Comparison of ENCODE assay signal across 10 mouse cellular contexts in the genomic region with DNA sequence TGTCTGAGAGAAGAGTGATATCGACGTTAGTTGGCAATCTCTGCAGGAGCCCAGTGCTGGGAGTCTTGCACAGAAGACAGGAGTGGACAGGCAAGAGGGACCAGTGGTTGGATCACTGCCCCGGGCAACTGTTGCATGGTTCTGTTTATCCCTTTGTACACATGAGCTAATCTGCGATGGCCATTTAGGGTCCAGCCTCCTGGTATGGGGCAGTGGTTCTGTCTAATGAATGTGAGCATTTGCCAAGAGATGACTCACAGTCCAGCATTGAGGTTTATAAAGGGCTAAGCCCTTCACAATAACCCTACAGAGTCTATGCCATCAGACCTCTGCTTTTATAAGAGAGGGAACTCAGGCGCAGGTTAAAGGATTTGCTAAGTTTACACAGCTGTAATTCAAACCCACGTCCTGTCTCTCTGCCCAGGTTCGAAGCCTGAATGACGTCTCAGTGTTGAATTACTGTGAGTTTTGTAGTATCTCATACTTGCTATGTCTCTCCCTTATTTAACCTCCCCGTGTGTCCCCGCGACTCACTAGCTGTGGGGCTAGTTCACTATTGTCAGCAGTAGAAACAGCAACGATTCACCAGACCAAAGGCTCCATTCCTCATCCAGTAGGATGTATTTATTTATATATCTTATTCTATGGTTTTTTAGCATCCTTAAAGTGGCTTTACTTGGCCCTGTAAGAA. TPM values are rescaled to one million over a fixed set of nuclear protein-coding genes. Genes with fewer than 3 reads are reported as not detected.
DNase-seq lines count a peak whose midpoint lies in the region; ATAC-seq lines count a peak whose summit lies in the region.
"Had no signal": no experiment of that assay in that cellular context is flagged by ENCODE, and none has a peak within 500 bp of the region (broad histone marks: within the 10 kb centered on the region; RNA-seq: fewer than 3 reads in every experiment).

No protein-coding gene starts in this region.

- WGBS in hindbrain, embryonic 14.5 days: 71% methylated on average over 12 of the region's 12 CpGs
- 42% methylated on average over 12 of the region's 12 CpGs for WGBS in stomach, embryonic 16.5 days

- 0 out of 2 replicates have a peak overlapping the region, but pooled peaks have one; percentile 16 for H3K4me2 ChIP-seq in hindbrain, embryonic 14.5 days (replicated peaks)
- no peak overlapping the region for H3K4me2 ChIP-seq in stomach, embryonic 16.5 days (ENCODE audit: low read depth, low read length)
- H3K4me2 ChIP-seq: liver, embryonic 13.5 days had no signal

- ATAC-seq in hindbrain, embryonic 14.5 days (ENCODE audit: low FRiP score): peak; percentile 41
- peak; percentile 68; the same call in 1 of the 2 replicates for ATAC-seq in stomach, embryonic 16.5 days (ENCODE audit: insufficient read depth, low FRiP score)

- peak overlapping the region; percentile 77 for H3K27ac ChIP-seq in hindbrain, embryonic 14.5 days
- H3K27ac ChIP-seq in stomach, embryonic 16.5 days (ENCODE audit: low read length): no peak overlapping the region
- H3K27ac ChIP-seq: liver, embryonic 13.5 days had no signal

- H3K4me1 ChIP-seq in hindbrain, embryonic 14.5 days (replicated peaks; ENCODE audit: control insufficient read depth, insufficient read depth, low read length): peaks cover 12% of the 10 kb centered on the region; the same call in 1 of the 2 replicates
- H3K4me1 ChIP-seq in stomach, embryonic 16.5 days (ENCODE audit: control insufficient read depth, insufficient read depth, low read length): 0 out of 2 replicates have a peak, but pooled peaks cover 6% of the 10 kb centered on the region
- H3K4me1 ChIP-seq: liver, embryonic 13.5 days had no signal

- no peaks in the 10 kb centered on the region for H3K36me3 ChIP-seq in hindbrain, embryonic 14.5 days (replicated peaks; ENCODE audit: control insufficient read depth, insufficient read depth)
- H3K36me3 ChIP-seq in stomach, embryonic 16.5 days (ENCODE audit: control insufficient read depth, insufficient read depth, low read length): no peaks in the 10 kb centered on the region
- H3K36me3 ChIP-seq: liver, embryonic 13.5 days had no signal

- no peak overlapping the region for H3K9ac ChIP-seq in hindbrain, embryonic 14.5 days
- H3K9ac ChIP-seq in stomach, embryonic 16.5 days (ENCODE audit: low read length): no peak overlapping the region
- H3K9ac ChIP-seq: liver, embryonic 13.5 days had no signal

- H3K4me3 ChIP-seq in hindbrain, embryonic 14.5 days (replicated peaks; ENCODE audit: low read length): no peak overlapping the region
- no peak overlapping the region for H3K4me3 ChIP-seq in stomach, embryonic 16.5 days (replicated peaks; ENCODE audit: low read length)
- H3K4me3 ChIP-seq: liver, embryonic 13.5 days had no signal

- H3K9me3 ChIP-seq in hindbrain, embryonic 14.5 days (ENCODE audit: control insufficient read depth, low read length): no peaks in the 10 kb centered on the region
- no peaks in the 10 kb centered on the region for H3K9me3 ChIP-seq in stomach, embryonic 16.5 days (replicated peaks; ENCODE audit: control insufficient read depth, low read length)
- H3K9me3 ChIP-seq: liver, embryonic 13.5 days had no signal

- DNase-seq in adrenal gland, adult 8-10 months: peak; percentile 8
- DNase-seq in adrenal gland, postnatal 4 days (ENCODE audit: low spot score in 2 of 2): no peak
- DNase-seq in right cerebral cortex, postnatal 10 days (ENCODE audit: low spot score in 2 of 2): peak; percentile 41 to 52
- DNase-seq in right cerebral cortex, postnatal 25 days: no peak
- no peak for DNase-seq in hindbrain, embryonic 14.5 days (ENCODE audit: low spot score)
- no peak for DNase-seq in kidney, adult 18-20 months
- DNase-seq in thymus, postnatal 4 days: no peak

- H3K27me3 ChIP-seq in hindbrain, embryonic 14.5 days (ENCODE audit: control insufficient read depth, insufficient read depth, low read length): no peaks in the 10 kb centered on the region
- no peaks in the 10 kb centered on the region for H3K27me3 ChIP-seq in stomach, embryonic 16.5 days (ENCODE audit: control insufficient read depth, insufficient read depth, low read length)
- H3K27me3 ChIP-seq: liver, embryonic 13.5 days had no signal

RNA-seq across cellular contexts. Expression of a gene that starts 37.4 kb away (rescaled TPM):
- 10 to 100 TPM; 10.9 to 20.5 (median 15.5) TPM for total RNA-seq in adrenal gland, adult 8-10 months (2022)
- total RNA-seq in adrenal gland, postnatal 4 days (2021): 10 to 100 TPM in 1 of 2 experiments, 1 to 10 TPM in 1; 7.6 to 10.0 TPM
- polyA plus RNA-seq in hindbrain, embryonic 14.5 days (2014; fragmentation: Nextera tagmentation; extraction: Ambion mirVana): 33.9 and 34.2 TPM in 2 replicates
- 2.1 TPM in 2 replicates for polyA plus RNA-seq in stomach, embryonic 16.5 days (2015; fragmentation: Nextera tagmentation; extraction: Ambion mirVana)
- polyA plus RNA-seq: C2C12 had no signal

Comparison
In these comparisons a context has a peak if more than half of its experiments do, and no peak if none do; other contexts are left out.
1. DNase-seq: peak in adrenal gland, adult 8-10 months (single experiment) and right cerebral cortex, postnatal 10 days (2 of 2); none in adrenal gland, postnatal 4 days (0 of 2), right cerebral cortex, postnatal 25 days (single experiment), hindbrain, embryonic 14.5 days (single experiment), kidney, adult 18-20 months (single experiment) and thymus, postnatal 4 days (single experiment).